Mouse (Mus musculus): ENCODE measurements around the gene Unc13c.

- TF ChIP-seq POLR2A (IDR thresholded peaks at IDR 0.05; ENCODE audit: control insufficient read depth, extremely low read depth, insufficient read depth, low read length, poor library complexity) (no peak), CTCF (IDR thresholded peaks at IDR 0.05; ENCODE audit: borderline replicate concordance, control insufficient read depth, extremely low read depth, insufficient read depth, low read length, poor library complexity) (no peak)
These were observed 114.5 kb downstream of the Unc13c start for GRCm38 (mm10) chr9:73854281-73854680.
